Mouse (Mus musculus) gastrocnemius, adult 8-10 months (tissue): ENCODE data around the gene Pld2. TPM values are rescaled to one million over a fixed set of nuclear protein-coding genes. Genes with fewer than 3 reads are reported as not detected.
"Not testable (repeated sequence)": the region's sequence is repeated elsewhere in the genome, so short reads cannot be mapped to it uniquely, and the experiment has no call there.

Experiments used
- DNase-seq, 2 experiments: peaks; one replicate each; pipeline ENCODE4 v3.0.0; 2022; ENCODE audit warnings: low spot score in 2 of 2
- total RNA-seq, 4 experiments: library from RNA; stranded (reverse); gene quantifications; 2 replicates each; pipeline ENCODE4 v1.2.4; 2022

The Pld2 gene
- total RNA-seq, 4 experiments from 2014 or later = 15.3 to 17.8 (median 15.4) TPM

GRCm38 (mm10) chr11:70525184-70525678, 14.6 kb upstream of the Pld2 start, which contains the start of gene Psmb6:
Gene Psmb6 (plus strand): TSS chr11:70525367.
- DNase-seq = peak; percentile 84 to 87

- no peak for DNase-seq
Observed at GRCm38 (mm10) chr11:70525726-70526125, 14.1 kb upstream of the Pld2 start.

- DNase-seq = no peak
Observed at GRCm38 (mm10) chr11:70526211-70526610, 13.7 kb upstream of the Pld2 start.

GRCm38 (mm10) chr11:70528610-70529009, 11.3 kb upstream of the Pld2 start:
- no peak for DNase-seq

GRCm38 (mm10) chr11:70531065-70531464, 8.8 kb upstream of the Pld2 start:
- DNase-seq = not testable (repeated sequence)

GRCm38 (mm10) chr11:70532839-70533238, 7.0 kb upstream of the Pld2 start, which contains the start of gene Gm40193:
Gene Gm40193 (minus strand): TSS chr11:70532939.
- DNase-seq = no peak

GRCm38 (mm10) chr11:70539423-70539822, 441 bp upstream of the Pld2 start:
- DNase-seq = no peak

GRCm38 (mm10) chr11:70540928-70541327, 1.1 kb downstream of the Pld2 start:
- no peak for DNase-seq

- DNase-seq = no peak
Observed at GRCm38 (mm10) chr11:70541415-70541814, 1.6 kb downstream of the Pld2 start.

GRCm38 (mm10) chr11:70544496-70544895, 4.6 kb downstream of the Pld2 start:
- peak; percentile 33 to 42 for DNase-seq

GRCm38 (mm10) chr11:70551526-70551925, 11.7 kb downstream of the Pld2 start:
- no peak for DNase-seq

- DNase-seq = no peak
Observed at GRCm38 (mm10) chr11:70553940-70554339, 14.1 kb downstream of the Pld2 start.

GRCm38 (mm10) chr11:70557545-70557944, 17.7 kb downstream of the Pld2 start:
- DNase-seq = no peak

GRCm38 (mm10) chr11:70561937-70562286, 22.0 kb downstream of the Pld2 start:
- no peak for DNase-seq

- peak; percentile 80 to 84 for DNase-seq
Observed at GRCm38 (mm10) chr11:70562287-70562994, 22.6 kb downstream of the Pld2 start, which contains the start of gene Mink1. Gene Mink1 (plus strand): TSS chr11:70562881.

- no peak for DNase-seq
Observed at GRCm38 (mm10) chr11:70562995-70563469, 23.2 kb downstream of the Pld2 start.

GRCm38 (mm10) chr11:70563470-70564275, 23.8 kb downstream of the Pld2 start:
- DNase-seq = no peak

GRCm38 (mm10) chr11:70564276-70564873, 24.5 kb downstream of the Pld2 start:
- DNase-seq = no peak

GRCm38 (mm10) chr11:70566586-70566985, 26.7 kb downstream of the Pld2 start:
- DNase-seq = no peak

- DNase-seq = not testable (repeated sequence)
Observed at GRCm38 (mm10) chr11:70570614-70571013, 30.8 kb downstream of the Pld2 start.

GRCm38 (mm10) chr11:70571641-70572040, 31.8 kb downstream of the Pld2 start:
- no peak for DNase-seq
